Mouse (Mus musculus) 3134 (cell line): ENCODE results near the gene Mgam.
A peak's percentile ranks its signal among the peaks of the same experiment; 100 is the strongest.
"Not testable (repeated sequence)": the region's sequence is repeated elsewhere in the genome, so short reads cannot be mapped to it uniquely, and the experiment has no call there.

Experiments
- DNase-seq: peaks from one replicate; pipeline ENCODE4 v3.0.0-alpha.2; 2011; ENCODE audit warnings: low spot score; ENCODE audit not compliant: insufficient read length; ENCODE audit errors: extremely low read depth

Gene Mgam

DNA sequence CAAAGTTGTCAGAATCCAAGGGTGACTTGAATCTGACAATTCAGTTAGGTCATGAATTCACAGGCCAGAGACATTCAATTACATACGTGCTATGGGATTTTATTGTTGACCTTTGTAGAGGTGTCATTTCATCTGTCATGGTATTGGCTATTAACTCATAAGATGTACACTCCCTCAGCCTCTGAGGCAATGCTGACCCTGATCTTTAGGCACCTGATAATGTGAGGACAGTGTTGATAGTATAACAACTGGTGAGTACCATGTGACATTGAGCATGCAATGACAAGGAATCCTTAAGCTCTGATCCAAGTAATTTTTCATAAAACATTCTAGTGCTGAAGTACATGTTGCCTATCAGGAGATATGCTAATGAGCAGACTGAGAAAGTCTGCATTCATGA is 87.1 kb downstream of the Mgam start:
- no peak for DNase-seq

DNA sequence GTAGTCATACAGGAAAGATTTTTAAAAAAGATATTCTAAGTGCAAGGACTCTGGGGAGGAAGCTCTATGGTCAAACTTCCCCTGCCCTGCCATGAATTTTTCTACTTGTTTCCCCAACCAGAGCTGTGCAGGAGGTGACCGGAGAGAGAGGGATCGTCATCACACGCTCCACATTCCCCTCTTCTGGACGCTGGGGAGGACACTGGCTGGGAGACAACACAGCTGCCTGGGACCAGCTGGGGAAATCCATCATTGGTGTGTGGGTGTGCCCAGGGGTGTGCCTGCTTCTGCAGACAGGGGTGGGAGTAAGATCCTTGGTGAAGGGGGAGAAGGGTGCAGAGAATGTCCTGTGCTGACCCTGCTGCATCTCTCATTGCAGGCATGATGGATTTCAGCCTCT is 99.9 kb downstream of the Mgam start:
- DNase-seq, result not testable (repeated sequence)

DNA sequence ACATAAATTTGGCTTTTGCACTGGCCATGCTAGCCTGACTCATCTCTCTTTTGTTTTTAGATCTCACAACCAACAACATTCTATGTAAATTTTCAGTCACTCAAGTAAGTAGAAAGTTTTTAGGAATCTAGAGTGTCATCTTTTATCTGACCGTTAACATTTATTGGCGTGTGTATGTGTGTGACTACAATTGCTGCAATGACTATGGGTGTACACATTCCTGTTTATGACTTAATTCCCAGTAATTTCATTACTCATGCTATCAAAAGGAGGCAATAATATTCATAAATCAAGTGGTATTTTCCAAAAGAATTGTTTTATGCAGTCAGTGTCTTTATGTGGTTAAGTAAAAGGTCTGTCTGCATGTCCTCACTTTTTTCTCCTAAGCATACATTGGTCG is 110.9 kb downstream of the Mgam start:
- no peak for DNase-seq

DNA sequence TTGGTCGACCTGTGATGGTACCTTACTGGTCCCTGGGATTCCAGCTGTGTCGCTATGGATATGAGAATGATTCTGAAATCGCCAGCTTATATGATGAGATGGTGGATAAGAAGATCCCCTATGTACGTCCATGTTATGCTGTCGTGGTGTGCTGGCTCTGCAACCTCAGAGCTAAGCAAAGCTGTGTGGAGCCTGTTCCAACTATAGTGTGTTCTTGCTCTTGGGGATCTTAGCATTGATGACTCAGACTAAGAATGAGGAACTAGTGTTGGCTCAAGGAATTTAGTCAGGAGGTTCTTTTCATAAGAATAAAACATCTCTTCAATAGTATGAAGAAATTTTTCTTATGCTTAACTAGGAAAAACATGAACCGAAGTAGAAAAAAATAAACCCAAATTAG is 120.4 kb downstream of the Mgam start:
- not testable (repeated sequence) for DNase-seq

DNA sequence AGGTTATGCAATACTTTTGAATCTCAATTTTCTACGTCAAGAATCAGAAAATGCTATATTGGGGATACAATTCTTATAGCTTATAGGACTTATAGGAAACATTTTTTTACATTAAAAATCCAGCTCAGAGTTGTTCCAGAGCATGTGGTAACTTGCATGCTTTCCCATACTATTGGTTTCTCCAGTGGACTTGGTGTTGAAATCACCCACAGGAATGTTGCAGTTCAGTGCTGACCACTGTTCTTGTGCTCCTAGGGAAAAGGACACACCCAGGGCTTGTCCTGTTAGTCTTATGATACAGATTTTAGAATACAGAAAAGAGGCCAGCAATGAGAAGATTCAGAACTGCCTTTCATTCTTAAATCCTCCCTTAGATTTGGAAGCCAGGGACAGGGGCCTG is 127.3 kb downstream of the Mgam start:
- peak; percentile 3 for DNase-seq

DNA sequence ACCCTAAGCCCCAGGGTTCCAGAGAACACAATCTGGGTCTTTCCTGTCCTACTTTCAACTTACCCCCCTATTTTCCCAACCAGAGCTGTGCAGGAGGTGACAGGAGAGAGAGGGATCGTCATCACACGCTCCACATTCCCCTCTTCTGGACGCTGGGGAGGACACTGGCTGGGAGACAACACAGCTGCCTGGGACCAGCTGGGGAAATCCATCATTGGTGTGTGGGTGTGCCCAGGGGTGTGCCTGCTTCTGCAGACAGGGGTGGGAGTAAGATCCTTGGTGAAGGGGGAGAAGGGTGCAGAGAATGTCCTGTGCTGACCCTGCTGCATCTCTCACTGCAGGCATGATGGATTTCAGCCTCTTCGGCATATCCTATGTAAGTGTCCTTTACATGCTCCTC is 128.7 kb downstream of the Mgam start:
- not testable (repeated sequence) for DNase-seq

DNA sequence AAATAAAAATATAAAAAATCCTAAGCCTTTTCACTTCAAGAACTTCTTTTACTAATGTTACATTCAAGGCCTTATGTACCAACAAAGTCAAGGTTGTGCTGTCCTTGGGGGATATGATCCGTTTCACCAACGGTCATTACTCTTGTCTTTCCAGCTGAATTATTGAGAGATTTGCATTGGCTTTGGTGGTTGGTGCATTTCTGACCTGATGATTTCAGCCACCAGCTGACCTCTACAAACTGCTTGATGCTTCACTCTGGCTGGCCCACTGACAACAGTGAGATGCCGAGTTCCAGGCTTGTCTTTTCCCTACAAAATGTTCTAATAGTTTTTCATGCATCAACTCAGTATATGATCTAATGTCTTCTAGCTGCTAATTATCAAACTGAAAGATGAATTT is 146.0 kb downstream of the Mgam start:
- no peak for DNase-seq

DNA sequence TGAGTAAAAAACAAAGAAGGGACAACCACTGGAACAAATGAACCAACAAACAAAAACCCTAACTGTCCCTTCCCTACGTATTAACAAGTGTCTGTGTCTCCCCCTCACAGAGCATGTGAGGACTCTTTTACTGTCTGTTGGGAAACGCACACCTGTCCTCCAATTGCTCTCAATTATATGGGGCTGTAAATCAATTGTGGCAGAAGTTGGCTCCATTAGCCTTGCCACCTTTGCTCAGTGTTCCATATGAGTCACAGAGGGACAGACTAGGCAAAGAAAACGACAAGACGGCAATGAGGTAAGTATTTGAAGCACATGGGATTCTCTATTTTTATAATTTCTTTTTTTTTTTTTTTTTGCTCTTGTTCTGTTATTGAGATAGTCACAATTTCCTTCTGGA is 149.8 kb downstream of the Mgam start:
- DNase-seq, result no peak

DNA sequence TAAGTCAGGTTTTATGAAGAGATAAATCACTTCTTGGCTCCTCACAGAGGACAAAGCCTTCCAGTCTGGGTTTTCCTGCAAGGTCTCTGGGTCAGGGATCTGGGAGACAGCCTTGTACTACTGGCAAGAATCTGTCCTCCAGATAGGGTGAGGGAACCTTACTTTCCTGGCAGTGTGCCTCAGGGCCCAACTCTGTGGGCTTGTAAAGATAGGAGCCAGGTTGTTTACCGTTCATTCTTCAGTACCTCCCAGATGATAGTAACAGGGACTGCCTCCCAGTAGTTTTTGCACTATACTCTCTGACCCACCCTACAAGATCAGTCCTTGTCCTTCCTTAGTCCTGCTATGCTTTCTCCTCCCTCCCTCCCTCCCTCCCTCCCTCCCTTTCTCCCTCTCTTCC is 155.0 kb downstream of the Mgam start:
- no peak for DNase-seq

DNA sequence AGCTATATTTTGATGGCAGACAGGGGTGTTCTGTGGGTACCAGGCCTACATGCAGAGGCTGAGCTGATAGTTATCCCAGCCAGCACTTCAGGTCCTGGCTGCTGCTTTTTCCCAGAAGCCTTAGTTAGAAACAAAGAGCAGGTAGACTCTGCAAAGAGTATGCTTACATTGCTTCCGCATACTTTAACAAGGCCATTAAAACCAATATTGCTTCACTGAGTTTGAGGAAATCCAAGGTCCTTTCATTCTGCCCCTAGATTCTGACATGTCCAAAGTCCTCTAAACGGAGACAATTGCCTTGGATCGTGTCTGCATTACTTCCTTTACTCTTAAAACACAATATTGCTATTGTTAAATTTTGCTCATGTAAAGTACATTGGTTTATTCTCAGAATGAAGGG is 155.7 kb downstream of the Mgam start:
- DNase-seq, result no peak

DNA sequence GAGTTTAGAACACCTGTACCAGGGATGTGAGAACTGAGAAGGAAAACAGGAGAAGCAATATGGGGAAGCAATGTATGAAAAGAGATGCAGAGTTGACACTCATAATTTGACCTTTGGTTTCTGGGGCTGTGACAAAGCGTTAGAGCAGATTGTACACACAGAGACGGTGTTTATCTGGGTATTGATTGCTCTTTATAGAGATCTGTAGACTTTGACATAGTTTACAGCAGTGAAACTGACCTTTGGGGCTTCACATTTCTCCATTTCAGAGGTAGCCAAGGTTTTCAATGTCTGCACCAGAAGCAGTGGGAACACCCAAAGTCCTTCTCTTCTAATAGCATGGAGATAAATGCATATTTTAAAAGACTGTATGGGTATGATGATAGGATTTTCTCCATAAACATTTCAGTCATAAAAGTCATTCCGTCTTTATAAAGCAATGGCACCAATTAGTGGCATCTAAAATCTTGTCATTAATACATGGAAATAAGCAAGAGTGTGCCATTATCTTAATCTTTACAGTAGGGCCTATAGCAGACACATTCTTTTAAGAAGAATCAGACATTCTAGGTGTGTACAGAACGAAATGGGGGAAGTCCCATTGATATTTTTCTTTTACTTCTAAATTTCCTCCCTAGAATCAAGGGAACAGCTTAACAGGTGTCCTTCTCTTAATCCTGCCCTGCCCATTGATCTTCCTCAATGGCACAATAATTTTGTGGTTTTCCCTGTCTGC is 166.6 kb downstream of the Mgam start:
- no peak for DNase-seq

DNA sequence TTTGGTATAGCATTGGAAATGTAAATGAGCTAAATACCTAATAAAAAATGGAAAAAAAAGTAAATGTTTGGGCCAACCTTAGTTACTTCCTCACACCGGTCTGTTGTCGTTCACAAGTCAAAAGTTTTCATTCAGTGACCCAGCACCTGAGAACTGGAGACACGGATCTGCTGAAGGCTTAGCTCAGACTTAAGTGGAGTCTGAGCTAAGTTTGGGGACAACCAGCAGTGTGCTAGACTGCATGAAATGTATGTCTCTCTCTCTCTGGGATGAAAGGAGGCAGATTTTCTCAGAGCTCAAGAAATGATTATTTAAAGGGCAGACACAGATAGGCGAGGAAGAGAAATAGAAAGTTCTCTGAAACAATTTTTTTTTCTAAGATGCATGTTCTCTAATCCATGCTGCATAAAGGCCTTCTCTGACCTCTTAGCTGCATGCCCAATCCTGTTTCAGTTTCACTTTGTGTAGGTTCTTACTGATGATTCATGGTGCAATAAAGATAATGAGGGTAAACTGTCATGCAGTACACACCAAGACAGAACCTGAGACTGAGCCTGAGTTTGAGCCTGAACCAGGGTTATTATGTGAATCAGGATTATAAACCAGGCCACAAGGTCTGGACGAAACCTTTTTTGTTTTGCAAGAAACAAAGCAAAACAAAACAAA is 189.7 kb downstream of the Mgam start:
- peak; percentile 11 for DNase-seq
